Mouse (Mus musculus) E14TG2a.4 (cell line): ENCODE data around the gene Ninl.

Source experiments
- H3K27me3 ChIP-seq: 2 replicates; pipeline ENCODE4 v1.6.1; 2014; ENCODE audit warnings: low read length, control low read depth; ENCODE audit not compliant: insufficient read depth
- H3K36me3 ChIP-seq: 2 replicates; pipeline ENCODE4 v1.6.1; 2014; ENCODE audit warnings: low read length, control low read depth; ENCODE audit not compliant: insufficient read depth
- H3K4me1 ChIP-seq: replicated peaks from 2 replicates; pipeline ENCODE4 v1.6.1; 2014; ENCODE audit warnings: low read depth, low read length, control low read depth
- H3K4me3 ChIP-seq: replicated peaks from 2 replicates; pipeline ENCODE4 v1.5.1; 2014; ENCODE audit warnings: mild to moderate bottlenecking, low read length
- H3K9me3 ChIP-seq: 2 replicates; pipeline ENCODE4 v1.6.1; 2014; ENCODE audit warnings: low read length, control low read depth
- CTCF ChIP-seq: conservative IDR thresholded peaks from 2 replicates; pipeline ENCODE4 v1.5.1; 2014; ENCODE audit warnings: low read length
- NANOG ChIP-seq: IDR thresholded peaks from 2 replicates; pipeline ENCODE4 v1.6.1; 2014; ENCODE audit warnings: borderline replicate concordance, low read length, mixed read lengths
- POU5F1 ChIP-seq: IDR thresholded peaks from 2 replicates; pipeline ENCODE4 v1.6.1; 2014; ENCODE audit warnings: low read length, borderline replicate concordance

The Ninl gene

DNA sequence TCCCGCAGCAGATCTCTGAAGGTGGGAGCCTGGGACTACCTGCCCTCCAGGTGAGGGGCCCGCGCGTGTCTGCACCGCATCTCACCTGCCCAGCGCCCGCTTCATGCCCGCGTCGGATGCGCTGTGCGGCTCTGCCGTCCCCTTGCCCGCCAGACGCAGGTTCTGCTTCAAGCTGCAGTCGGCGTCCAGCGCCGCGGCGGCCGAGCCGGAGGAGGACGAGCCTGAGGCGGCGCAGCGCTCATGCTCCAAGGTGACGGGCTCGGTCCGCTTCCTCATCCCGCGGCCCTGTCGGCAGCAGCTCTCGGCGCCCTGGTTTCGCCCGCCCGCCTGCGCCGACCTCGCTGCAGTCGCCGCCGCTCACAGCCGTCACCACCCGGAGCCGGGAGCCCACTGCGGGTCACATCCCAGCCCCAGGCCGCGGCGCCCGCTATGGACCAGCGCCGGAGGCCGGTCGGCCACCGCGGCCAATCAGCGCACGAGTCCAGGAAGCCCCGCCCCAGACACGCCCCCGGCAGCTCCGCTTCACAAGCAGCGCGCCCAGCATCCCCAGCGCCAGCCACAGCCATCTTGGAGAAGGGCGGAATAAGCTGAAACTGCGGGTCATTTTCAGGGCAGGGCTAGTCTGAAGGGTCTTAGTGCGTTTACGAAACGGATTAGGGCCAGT lies 134.8 kb downstream of the Ninl start, which contains the start of gene Abhd12:
Gene Abhd12, minus strand, starts transcription at position 470 of the 664 bp plus-strand sequence.
- Histone ChIP-seq H3K9me3 (no peaks in the 10 kb centered on the region), H3K4me1 (peaks cover 13% of the 10 kb centered on the region), H3K4me3 (peak within 1 kb of the TSS; percentile 96), H3K36me3 (peaks cover 13% of the 10 kb centered on the region), H3K27me3 (no peaks in the 10 kb centered on the region)
- TF ChIP-seq NANOG (no peak), CTCF (no peak), POU5F1 (no peak)

DNA sequence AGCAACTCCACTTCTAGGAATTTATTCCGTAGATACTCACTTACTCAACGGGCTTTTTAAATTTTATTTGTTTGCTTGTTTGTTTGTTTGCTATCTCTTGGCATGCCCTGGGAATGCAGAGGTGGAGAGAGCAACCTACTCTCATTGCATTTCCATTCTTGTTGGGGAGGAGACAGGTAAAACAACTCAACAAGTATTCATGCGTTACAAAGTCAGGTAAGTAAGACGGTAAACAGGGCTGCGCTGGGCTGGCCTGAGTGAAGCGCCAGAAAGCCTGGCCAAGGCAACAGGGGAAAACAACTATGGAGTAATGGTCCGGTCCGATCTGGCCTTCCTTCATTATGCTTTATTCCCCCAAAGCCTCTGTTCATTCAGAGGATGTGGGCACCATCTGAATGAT lies 136.8 kb downstream of the Ninl start:
- peaks cover 7% of the 10 kb centered on the region for H3K4me1 ChIP-seq
- peaks cover 17% of the 10 kb centered on the region for H3K36me3 ChIP-seq
- TF ChIP-seq CTCF, result no peak
- TF ChIP-seq POU5F1, result no peak
- TF ChIP-seq NANOG, result no peak
- no peak overlapping the region for H3K4me3 ChIP-seq
- no peaks in the 10 kb centered on the region for H3K27me3 ChIP-seq
- H3K9me3 ChIP-seq, result no peaks in the 10 kb centered on the region

DNA sequence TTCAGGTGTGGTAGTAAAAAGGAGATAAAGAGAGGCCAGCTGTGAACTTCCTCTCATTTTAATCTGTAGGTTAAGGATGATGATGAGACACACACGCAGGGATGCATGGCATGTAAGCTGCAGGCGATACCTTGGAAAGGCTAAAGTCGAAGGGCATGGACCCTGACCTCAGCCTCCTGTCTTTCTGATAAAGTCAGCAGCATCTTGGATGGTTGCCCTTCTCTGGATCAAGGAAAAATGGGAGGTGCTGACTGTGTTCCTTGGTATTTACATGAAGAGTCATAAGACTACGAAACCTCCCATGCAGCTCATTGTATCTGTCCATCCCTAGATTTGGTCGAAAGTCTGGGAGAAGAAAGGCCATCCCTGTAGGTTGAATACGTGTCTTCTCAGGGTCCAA lies 138.8 kb downstream of the Ninl start:
- peaks cover 18% of the 10 kb centered on the region for H3K36me3 ChIP-seq
- H3K4me3 ChIP-seq, result no peak overlapping the region
- H3K9me3 ChIP-seq, result no peaks in the 10 kb centered on the region
- no peak for TF ChIP-seq POU5F1
- no peak for TF ChIP-seq NANOG
- no peak for TF ChIP-seq CTCF
- H3K4me1 ChIP-seq, result peaks cover 23% of the 10 kb centered on the region
- H3K27me3 ChIP-seq, result no peaks in the 10 kb centered on the region

DNA sequence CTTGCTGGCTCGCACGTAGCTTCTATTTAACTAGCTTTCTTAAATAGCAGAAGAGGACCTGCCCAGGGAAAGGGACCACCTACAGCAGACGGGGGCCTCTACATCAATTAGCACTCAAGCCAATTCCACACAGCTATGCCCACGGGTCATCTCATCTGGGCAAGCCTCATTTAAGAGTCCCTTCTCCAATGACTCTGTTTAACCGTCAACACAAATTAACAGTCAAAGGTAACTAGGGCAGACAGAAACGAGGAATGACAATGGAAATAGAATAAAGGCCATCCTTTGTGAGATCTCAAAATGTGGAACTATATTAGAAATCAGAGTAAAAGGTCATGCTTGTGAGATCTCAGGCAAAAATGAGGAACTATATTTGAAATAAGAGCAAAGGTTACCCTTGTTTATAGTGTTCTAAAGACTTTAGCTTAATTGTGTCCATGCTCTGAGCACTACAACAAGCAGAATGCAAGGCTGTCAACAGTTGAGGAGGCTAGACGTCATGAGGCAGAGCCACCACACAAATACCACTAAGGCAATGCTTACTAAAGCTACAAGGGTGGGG lies 143.4 kb downstream of the Ninl start:
- Histone ChIP-seq H3K4me1 (peaks cover 26% of the 10 kb centered on the region), H3K9me3 (no peaks in the 10 kb centered on the region), H3K36me3 (peaks cover 13% of the 10 kb centered on the region), H3K4me3 (no peak overlapping the region), H3K27me3 (no peaks in the 10 kb centered on the region)
- TF ChIP-seq CTCF, result no peak
- TF ChIP-seq POU5F1, result no peak
- no peak for TF ChIP-seq NANOG

DNA sequence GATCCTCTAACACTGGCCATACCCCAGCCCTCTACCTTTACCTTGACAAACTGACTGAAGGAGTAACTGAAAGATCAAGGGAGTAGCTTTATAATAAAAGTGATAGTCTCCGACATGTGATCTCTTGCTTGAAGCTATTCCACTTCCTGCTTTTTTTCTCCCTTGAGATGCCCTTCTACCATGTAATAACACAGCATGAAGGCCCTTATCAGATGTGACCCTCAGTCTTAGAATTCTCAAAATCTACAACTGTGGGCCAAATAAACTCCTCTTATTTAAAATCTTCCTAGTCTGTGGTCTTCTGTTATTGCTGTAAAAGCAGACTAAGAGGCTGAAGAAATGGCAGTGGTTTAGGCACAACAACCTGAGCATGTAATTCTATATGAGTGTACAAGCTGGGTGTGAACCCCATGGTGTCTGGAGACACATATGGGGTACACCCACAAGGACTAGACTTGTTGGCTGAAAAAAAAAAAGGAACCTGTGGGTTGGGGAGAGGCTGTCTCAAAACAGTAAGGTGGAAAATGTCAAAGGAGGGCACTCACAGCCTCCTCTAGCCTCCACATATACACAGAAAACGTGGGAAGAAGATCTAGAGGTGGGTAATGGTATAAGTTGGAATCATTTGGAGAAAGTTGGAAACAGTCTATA lies 144.4 kb downstream of the Ninl start:
- no peak overlapping the region for H3K4me3 ChIP-seq
- H3K27me3 ChIP-seq, result no peaks in the 10 kb centered on the region
- peaks cover 26% of the 10 kb centered on the region for H3K4me1 ChIP-seq
- TF ChIP-seq NANOG (no peak), CTCF (no peak), POU5F1 (no peak)
- no peaks in the 10 kb centered on the region for H3K9me3 ChIP-seq
- peaks cover 6% of the 10 kb centered on the region for H3K36me3 ChIP-seq

- H3K9me3 ChIP-seq, result no peaks in the 10 kb centered on the region
- H3K27me3 ChIP-seq, result no peaks in the 10 kb centered on the region
- peaks cover 14% of the 10 kb centered on the region for H3K4me1 ChIP-seq
- H3K36me3 ChIP-seq, result peaks cover 16% of the 10 kb centered on the region
- no peak overlapping the region for H3K4me3 ChIP-seq
- no peak for TF ChIP-seq CTCF
- no peak for TF ChIP-seq NANOG
- TF ChIP-seq POU5F1, result no peak
Observed at GRCm38 (mm10) chr2:150887370-150887769, 151.8 kb downstream of the Ninl start.

DNA sequence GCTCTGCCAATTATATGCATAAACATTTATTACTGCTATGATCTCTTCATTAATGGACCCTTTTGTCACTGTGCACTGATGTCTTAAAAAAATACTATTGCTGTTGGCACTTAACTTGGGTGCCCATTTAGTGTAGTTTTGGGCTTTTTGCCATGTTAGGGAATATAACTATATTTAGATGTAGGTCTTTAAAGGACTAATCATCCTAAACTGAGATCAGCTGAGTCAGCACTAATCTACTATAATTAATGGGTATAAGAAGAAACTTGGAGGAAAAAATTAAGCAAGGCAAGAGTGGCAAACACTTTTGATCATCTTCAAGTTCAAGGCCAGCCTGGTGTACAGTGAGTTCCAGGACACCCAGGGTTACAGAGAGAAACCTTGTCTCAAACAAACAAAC lies 152.9 kb downstream of the Ninl start:
- H3K27me3 ChIP-seq, result no peaks in the 10 kb centered on the region
- H3K4me1 ChIP-seq, result peaks cover 11% of the 10 kb centered on the region
- no peaks in the 10 kb centered on the region for H3K9me3 ChIP-seq
- H3K36me3 ChIP-seq, result peaks cover 19% of the 10 kb centered on the region
- H3K4me3 ChIP-seq, result no peak overlapping the region
- TF ChIP-seq POU5F1, result no peak
- TF ChIP-seq NANOG, result no peak
- no peak for TF ChIP-seq CTCF

DNA sequence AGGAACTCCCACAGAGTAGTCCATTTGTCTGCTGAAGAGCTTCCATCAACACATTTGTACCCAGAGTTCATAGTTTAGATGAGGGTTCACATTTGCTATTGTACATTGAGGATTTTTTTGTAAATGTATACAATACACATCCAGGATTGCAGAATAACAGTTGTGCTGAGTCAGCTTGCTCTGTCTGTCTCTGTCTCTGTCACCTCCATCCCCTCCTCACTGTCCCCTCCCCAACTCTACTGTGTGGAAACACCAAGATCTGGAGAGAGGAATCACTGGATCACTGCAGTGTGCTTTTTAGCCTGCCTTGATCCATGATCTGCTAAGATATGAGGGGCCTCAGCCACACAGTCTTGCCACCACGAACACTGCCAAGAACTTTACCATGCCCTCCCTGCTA lies 153.4 kb downstream of the Ninl start:
- Histone ChIP-seq H3K36me3 (peaks cover 19% of the 10 kb centered on the region), H3K27me3 (no peaks in the 10 kb centered on the region), H3K9me3 (no peaks in the 10 kb centered on the region), H3K4me1 (peaks cover 8% of the 10 kb centered on the region), H3K4me3 (no peak overlapping the region)
- TF ChIP-seq CTCF (no peak), NANOG (no peak), POU5F1 (no peak)
